ENCODE assay signal across 8 mouse cellular contexts in genomic region chr7:19360944-19361343, GRCm38 (mm10). TPM values are rescaled to one million over a fixed set of nuclear protein-coding genes. Genes with fewer than 3 reads are reported as not detected.
A peak's percentile ranks its signal among the peaks of the same experiment; 100 is the strongest.
DNase-seq lines count a peak whose midpoint lies in the region; ATAC-seq and TF ChIP-seq lines count a peak whose summit lies in the region.

No protein-coding gene starts in this region.

- peak; percentile 46; the same call in 1 of the 2 replicates for TF ChIP-seq POLR2A in cortical plate, adult 2 months (IDR thresholded peaks at IDR 0.05; ENCODE audit: extremely low read depth, insufficient read depth, low read length)

- ATAC-seq in megakaryocyte, adult 5-6 weeks (ENCODE audit: poor library complexity, severe bottlenecking): peak; percentile 69

- peak; percentile 95 to 97 for DNase-seq in adrenal gland, adult (ENCODE audit: inconsistent age in 2 of 2, low spot score in 1 of 2)
- DNase-seq in gastrocnemius, adult 8-10 months (ENCODE audit: low spot score in 2 of 2): peak; percentile 89 to 92
- peak; percentile 80 for DNase-seq in induced T-regulatory cell, adult 2 months (ENCODE audit: low read depth)
- DNase-seq in left cerebral cortex, adult 8-10 months (ENCODE audit: low spot score in 2 of 2): peak; percentile 72 to 93
- peak; percentile 88 for DNase-seq in right cerebral cortex, postnatal 14 days
- peak; percentile 81 for DNase-seq in urinary bladder, postnatal 25 days (ENCODE audit: low spot score)

- no peak overlapping the region for H3K27ac ChIP-seq in cortical plate, adult 2 months (ENCODE audit: insufficient read depth, low read length)

- H3K4me1 ChIP-seq in cortical plate, adult 2 months (ENCODE audit: control insufficient read depth, insufficient read depth, low read length): no peaks in the 10 kb centered on the region

- peak overlapping the region; percentile 47 for H3K4me3 ChIP-seq in cortical plate, adult 2 months (ENCODE audit: insufficient read depth, low read length)

- no peak for TF ChIP-seq CTCF in cortical plate, adult 2 months (IDR thresholded peaks at IDR 0.05; ENCODE audit: extremely low read depth, insufficient read depth, low read length)

RNA-seq across cellular contexts. Expression of gene Ppp1r13l, which starts 1.4 kb away (rescaled TPM):
- polyA plus RNA-seq in cortical plate, adult 2 months (2012; rRNA removed): 5.0 and 5.4 TPM in 2 replicates
- total RNA-seq in gastrocnemius, adult 8-10 months (2022): 1 to 10 TPM; 2.8 to 6.3 (median 4.1) TPM
- total RNA-seq in left cerebral cortex, adult 8-10 months (2022): 1 to 10 TPM; 3.9 to 7.7 (median 5.9) TPM
- total RNA-seq in megakaryocyte, adult 5-6 weeks (2015): 4.1 and 4.2 TPM in 2 replicates
- total RNA-seq in megakaryocyte, adult 5-6 weeks (2017): 0.45 TPM in 1 of 2 replicates, not detected in the other

RNA-seq across cellular contexts. Expression of gene Cd3eap, which starts 1.7 kb away (rescaled TPM):
- 14.4 and 14.6 TPM in 2 replicates for polyA plus RNA-seq in cortical plate, adult 2 months (2012; rRNA removed)
- total RNA-seq in gastrocnemius, adult 8-10 months (2022): 10 to 100 TPM in 3 of 4 experiments, 1 to 10 TPM in 1; 8.9 to 13.9 (median 11.2) TPM
- 10 to 100 TPM; 16.3 to 20.4 (median 17.4) TPM for total RNA-seq in left cerebral cortex, adult 8-10 months (2022)
- total RNA-seq in megakaryocyte, adult 5-6 weeks (2015): 3.4 TPM in 2 replicates
- 9.0 and 11.5 TPM in 2 replicates for total RNA-seq in megakaryocyte, adult 5-6 weeks (2017)

RNA-seq across cellular contexts. Expression of gene Ercc1, which starts 16.4 kb away (rescaled TPM):
- 53.8 and 59.1 TPM in 2 replicates for polyA plus RNA-seq in cortical plate, adult 2 months (2012; rRNA removed)
- total RNA-seq in gastrocnemius, adult 8-10 months (2022): 10 to 100 TPM; 27.1 to 33.7 (median 28.7) TPM
- 10 to 100 TPM; 34.9 to 42.8 (median 38.6) TPM for total RNA-seq in left cerebral cortex, adult 8-10 months (2022)
- total RNA-seq in megakaryocyte, adult 5-6 weeks (2015): 18.9 and 26.4 TPM in 2 replicates
- 17.5 and 21.4 TPM in 2 replicates for total RNA-seq in megakaryocyte, adult 5-6 weeks (2017)

RNA-seq across cellular contexts. Expression of gene Ercc2, which starts 20.9 kb away (rescaled TPM):
- 41.4 and 48.3 TPM in 2 replicates for polyA plus RNA-seq in cortical plate, adult 2 months (2012; rRNA removed)
- 10 to 100 TPM in 2 of 4 experiments, 1 to 10 TPM in 2; 7.5 to 14.9 (median 10.4) TPM for total RNA-seq in gastrocnemius, adult 8-10 months (2022)
- total RNA-seq in left cerebral cortex, adult 8-10 months (2022): 10 to 100 TPM; 25.7 to 36.8 (median 31.0) TPM
- 4.9 and 5.7 TPM in 2 replicates for total RNA-seq in megakaryocyte, adult 5-6 weeks (2015)
- total RNA-seq in megakaryocyte, adult 5-6 weeks (2017): 12.6 and 19.2 TPM in 2 replicates

RNA-seq across cellular contexts. Expression of gene Klc3, which starts 43.0 kb away (rescaled TPM):
- 2.9 and 3.0 TPM in 2 replicates for polyA plus RNA-seq in cortical plate, adult 2 months (2012; rRNA removed)
- under 1 TPM in 3 of 4 experiments, not detected in 1; 0.21 to 0.40 (median 0.24) TPM for total RNA-seq in gastrocnemius, adult 8-10 months (2022)
- 1 to 10 TPM; 4.5 to 5.9 (median 5.1) TPM for total RNA-seq in left cerebral cortex, adult 8-10 months (2022)
- 0.09 TPM in 1 of 2 replicates, not detected in the other for total RNA-seq in megakaryocyte, adult 5-6 weeks (2015)
- not detected in 2 replicates for total RNA-seq in megakaryocyte, adult 5-6 weeks (2017)
